Mouse (Mus musculus) left cerebral cortex, adult 11 months (tissue): Measurements from ENCODE around the gene Timd2.
A peak's percentile ranks its signal among the peaks of the same experiment; 100 is the strongest.
"Not testable (repeated sequence)": the region's sequence is repeated elsewhere in the genome, so short reads cannot be mapped to it uniquely, and the experiment has no call there.

Experiments used
- DNase-seq: peaks from one replicate; pipeline ENCODE4 v3.0.0; 2022; ENCODE audit warnings: low spot score

Timd2 gene

GRCm38 (mm10) chr11:46663215-46663614 is 43.6 kb downstream of the Timd2 start:
- DNase-seq: no peak

- DNase-seq: no peak
These were observed 54.4 kb downstream of the Timd2 start for GRCm38 (mm10) chr11:46652476-46652875.

- DNase-seq: not testable (repeated sequence)
These were observed 57.2 kb downstream of the Timd2 start for GRCm38 (mm10) chr11:46649655-46650054.

GRCm38 (mm10) chr11:46644824-46645223 is 62.0 kb downstream of the Timd2 start:
- no peak for DNase-seq

GRCm38 (mm10) chr11:46636568-46636967 is 70.3 kb downstream of the Timd2 start:
- DNase-seq: no peak

GRCm38 (mm10) chr11:46635516-46635915 is 71.3 kb downstream of the Timd2 start:
- not testable (repeated sequence) for DNase-seq

GRCm38 (mm10) chr11:46631635-46632034 is 75.2 kb downstream of the Timd2 start:
- DNase-seq: peak; percentile 7

- no peak for DNase-seq
These were observed 77.6 kb downstream of the Timd2 start, which contains the start of gene Dppa1 for GRCm38 (mm10) chr11:46629211-46629795. Dppa1 (minus strand) TSS chr11:46629261.

GRCm38 (mm10) chr11:46620414-46621168 is 86.3 kb downstream of the Timd2 start:
- DNase-seq: no peak

- DNase-seq: no peak
These were observed 86.9 kb downstream of the Timd2 start for GRCm38 (mm10) chr11:46619929-46620328.
